Mouse (Mus musculus) brain, embryonic 14.5 days (tissue): ENCODE measurements at regions not wholly inside any gene's neighbourhood (a gene's known extent, or its start where the extent isn't known, plus 50 kb on each side); places are given as distances from the start of the nearest gene placed in this dataset.
A peak's percentile ranks its signal among the peaks of the same experiment; 100 is the strongest.

Source experiments
- DNase-seq: peaks from one replicate; pipeline ENCODE4 v3.0.0-alpha.2; 2011; ENCODE audit warnings: low read depth
- CTCF ChIP-seq: fragments of 200-500 bp; IDR thresholded peaks from 2 replicates; pipeline ENCODE4 v1.5.1; 2012; ENCODE audit warnings: inconsistent platforms, mild to moderate bottlenecking, moderate library complexity, borderline replicate concordance; ENCODE audit not compliant: insufficient read depth, insufficient read length; ENCODE audit errors: extremely low read depth
- POLR2A ChIP-seq: fragments of 200-500 bp; IDR thresholded peaks from 2 replicates; pipeline ENCODE4 v1.6.1; 2012; ENCODE audit warnings: mild to moderate bottlenecking, inconsistent platforms, borderline replicate concordance; ENCODE audit not compliant: poor library complexity, insufficient read depth, insufficient read length, severe bottlenecking; ENCODE audit errors: extremely low read depth

GRCm38 (mm10) chr17:45881284-45881683 lies 147.6 kb upstream of the 1600014C23Rik start:
- DNase-seq: no peak
- TF ChIP-seq CTCF (no peak), POLR2A (no peak)

GRCm38 (mm10) chr17:45880761-45881160 lies 147.1 kb upstream of the 1600014C23Rik start:
- no peak for TF ChIP-seq POLR2A
- no peak for DNase-seq

DNA sequence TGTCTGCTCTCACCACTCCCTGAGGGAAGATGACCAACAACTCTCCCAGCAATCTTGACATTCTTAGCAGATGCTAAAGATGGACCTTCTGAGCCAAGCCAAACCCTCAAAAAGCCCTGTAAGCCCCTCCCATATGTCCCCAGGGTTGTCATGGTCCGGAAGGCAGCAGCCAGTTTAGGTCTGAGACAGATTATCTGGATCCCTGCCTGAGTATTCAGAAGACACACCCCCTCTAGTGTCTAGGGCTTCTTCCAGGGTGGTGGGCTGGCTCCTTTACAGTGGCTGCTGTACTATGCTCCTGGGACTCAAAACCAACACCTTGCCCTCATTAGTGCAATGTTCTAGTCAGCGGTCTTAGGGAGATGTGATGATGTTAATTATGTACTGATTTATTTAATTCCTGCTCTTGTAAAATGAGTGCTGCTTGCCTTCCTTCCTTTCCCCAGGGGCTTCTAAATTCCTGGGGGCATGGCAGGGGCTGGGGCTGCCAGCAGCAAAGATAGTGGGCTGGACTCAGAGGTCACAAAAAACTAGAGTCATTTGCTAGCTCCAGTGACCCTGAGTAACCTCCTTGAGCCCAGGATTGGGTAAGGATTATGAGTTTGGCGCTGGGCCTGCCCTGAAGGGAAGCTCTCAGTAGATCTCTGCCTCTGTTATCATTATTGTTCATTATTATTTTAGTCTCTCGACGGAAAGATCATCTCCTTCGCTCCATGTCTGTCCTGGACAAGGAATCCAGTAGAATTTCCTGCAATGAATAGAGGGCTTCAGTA lies 146.0 kb upstream of the 1600014C23Rik start:
- peak; percentile 24 for DNase-seq
- TF ChIP-seq CTCF: no peak
- no peak for TF ChIP-seq POLR2A

DNA sequence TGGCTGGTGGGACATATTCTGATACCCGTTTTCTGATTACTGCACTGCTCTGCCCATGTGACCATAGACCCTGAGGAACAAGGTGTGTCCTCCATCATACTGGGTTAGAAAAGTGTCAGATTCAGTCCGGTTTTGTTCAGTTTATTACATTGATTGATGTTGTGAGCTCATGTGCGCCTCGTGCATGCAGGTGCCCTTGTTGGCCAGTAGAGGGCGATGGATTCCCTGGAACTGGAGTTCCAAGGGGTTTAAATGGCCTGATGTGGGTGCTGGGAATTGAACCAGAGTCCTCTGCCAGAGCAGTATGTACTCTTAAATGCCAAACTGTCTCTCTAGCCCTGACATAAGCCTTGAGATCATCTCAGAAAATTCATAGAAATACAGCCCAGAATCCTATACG lies 144.8 kb upstream of the 1600014C23Rik start:
- TF ChIP-seq CTCF (peak; percentile 18; the same call in 1 of the 2 replicates), POLR2A (no peak)
- DNase-seq: no peak

GRCm38 (mm10) chr17:45875325-45875724 lies 141.7 kb upstream of the 1600014C23Rik start:
- TF ChIP-seq POLR2A: no peak
- no peak for TF ChIP-seq CTCF
- no peak for DNase-seq

DNA sequence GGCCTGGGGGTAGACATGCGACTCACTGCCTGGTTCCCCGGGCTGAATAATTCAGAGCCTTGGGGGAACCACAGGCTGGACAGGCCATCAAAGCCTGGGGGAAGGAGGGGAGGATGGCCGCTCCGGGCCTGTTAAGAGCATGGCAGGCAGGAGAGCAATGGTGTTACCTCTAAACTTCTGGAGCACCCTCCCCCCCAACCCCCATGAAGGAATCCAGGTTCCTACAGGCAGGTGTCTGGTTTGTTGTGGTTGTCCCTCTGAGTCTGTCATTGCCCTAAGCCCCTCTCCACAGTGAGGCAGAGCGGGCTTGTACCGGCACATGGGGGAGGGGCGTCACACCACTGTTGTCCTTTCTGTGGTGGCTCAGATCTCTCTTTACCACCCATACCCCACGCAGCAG lies 140.4 kb upstream of the 1600014C23Rik start:
- TF ChIP-seq CTCF (no peak), POLR2A (no peak)
- DNase-seq: no peak

DNA sequence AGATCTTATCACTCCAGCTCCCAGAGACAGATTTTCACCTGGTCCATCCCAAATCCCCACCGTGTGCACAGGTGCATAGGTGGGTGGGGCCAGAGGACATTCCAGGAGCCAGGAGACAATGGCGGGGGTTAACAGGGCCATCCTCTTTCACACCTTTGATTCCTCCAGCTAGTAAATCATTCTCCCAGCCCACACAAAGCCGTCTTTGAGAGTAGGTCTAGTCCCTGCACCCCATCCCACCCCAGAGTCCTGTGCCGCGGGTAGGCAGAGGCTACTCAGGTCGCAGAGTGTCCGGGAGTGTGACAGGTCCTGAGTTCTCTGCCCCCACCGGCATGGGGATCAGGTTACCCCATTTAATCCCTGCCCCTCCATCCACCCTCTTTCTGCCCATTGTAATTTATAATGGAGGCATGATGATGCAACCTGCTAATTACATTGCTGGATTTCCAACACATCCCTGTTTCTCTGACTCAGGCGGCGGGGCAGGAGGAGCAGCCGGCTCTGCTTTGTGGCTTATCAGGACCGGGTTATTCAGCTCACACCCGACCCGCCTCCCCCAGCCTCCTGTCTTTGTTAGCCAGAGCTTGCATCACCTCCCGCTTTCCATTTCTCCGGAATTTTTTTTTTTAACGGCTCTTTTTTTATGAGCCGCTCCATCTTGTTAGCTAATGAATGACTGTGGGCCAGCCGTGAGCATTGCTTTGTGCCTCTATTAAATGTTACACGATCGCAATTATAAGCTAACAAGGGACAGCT lies 139.7 kb upstream of the 1600014C23Rik start:
- TF ChIP-seq POLR2A: peak; percentile 29; the same call in 1 of the 2 replicates
- TF ChIP-seq CTCF: no peak
- peak; percentile 92 for DNase-seq

GRCm38 (mm10) chr17:45871666-45872653 lies 138.3 kb upstream of the 1600014C23Rik start:
- TF ChIP-seq CTCF (no peak), POLR2A (no peak)
- peak; percentile 80 for DNase-seq

DNA sequence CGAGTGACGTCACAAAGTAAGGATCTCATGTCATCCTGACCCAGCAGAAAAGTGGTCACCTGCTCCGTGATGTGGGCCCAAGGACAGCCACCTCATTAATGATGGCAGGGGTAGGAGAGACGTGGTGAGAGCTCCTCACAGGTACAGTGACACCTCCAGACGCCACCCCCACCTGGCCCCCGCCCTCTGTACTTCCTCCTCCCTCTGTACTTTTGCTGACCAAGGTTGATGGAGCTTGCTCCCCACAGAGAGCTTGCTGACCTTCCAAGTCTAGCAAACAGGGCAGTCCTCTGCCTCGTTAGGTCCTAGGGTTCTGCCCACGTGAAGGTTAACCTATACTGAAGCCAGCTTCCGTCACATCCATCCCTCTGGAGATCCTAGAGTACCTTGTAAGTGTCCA lies 137.4 kb upstream of the 1600014C23Rik start:
- DNase-seq: no peak
- TF ChIP-seq CTCF (no peak), POLR2A (no peak)

DNA sequence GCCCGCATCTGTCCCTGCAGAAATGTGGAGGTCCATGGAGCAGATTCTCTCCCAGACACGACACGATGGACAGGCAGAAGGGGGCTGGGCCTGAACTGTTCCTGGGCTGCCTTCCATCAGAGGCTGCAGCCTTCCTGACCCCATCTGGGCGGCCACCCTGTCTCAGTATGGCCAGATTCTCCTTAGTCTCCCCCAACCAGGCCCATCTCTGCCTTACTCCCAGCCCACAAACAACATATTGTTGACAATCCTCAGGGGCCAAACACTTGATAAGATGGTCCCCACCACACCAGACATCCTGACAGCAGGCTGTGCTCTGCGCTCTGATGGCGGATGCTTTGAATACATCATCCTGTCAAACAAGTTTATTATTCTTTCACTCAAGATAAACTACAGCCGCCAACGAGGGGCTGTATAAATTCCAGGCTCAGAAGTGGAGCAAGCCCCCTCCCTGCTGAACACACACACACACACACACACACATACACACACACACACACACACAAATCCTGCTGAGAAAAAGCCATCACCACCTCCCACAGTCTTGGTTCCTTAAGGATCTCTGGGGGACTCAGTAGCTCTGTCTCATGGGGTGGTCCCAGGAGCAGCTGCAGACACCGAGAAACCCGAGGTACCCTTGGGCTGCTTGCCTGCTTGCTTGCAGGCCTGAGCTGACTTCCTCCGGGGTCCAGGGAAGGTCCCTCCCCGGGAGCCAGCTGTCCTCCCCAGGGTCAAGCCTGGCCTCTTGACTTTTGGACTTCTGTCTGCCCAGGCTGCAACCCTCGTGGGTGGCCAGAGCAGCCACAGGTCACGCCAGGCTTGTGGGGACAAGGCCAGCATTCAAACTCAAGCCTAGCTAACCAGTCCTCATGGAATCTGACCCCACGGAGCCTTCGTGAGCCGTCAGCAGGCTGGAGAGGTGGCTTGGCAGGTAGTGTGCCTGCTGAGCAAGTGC lies 135.6 kb upstream of the 1600014C23Rik start:
- TF ChIP-seq CTCF: no peak
- TF ChIP-seq POLR2A: no peak
- no peak for DNase-seq
